Mouse (Mus musculus) bone marrow macrophage, adult 2 months (primary cell): ENCODE measurements at regions not wholly inside any gene's neighbourhood (a gene's known extent, or its start where the extent isn't known, plus 50 kb on each side); places are given as distances from the start of the nearest gene placed in this dataset.

ENCODE experiments used
- CTCF ChIP-seq: IDR thresholded peaks from 2 replicates; pipeline ENCODE4 v1.5.1; 2012; ENCODE audit warnings: low read depth, mild to moderate bottlenecking, low read length, moderate library complexity
- POLR2A ChIP-seq: IDR thresholded peaks from 2 replicates; pipeline ENCODE4 v1.6.1; 2012; ENCODE audit warnings: mild to moderate bottlenecking, low read depth, low read length, borderline replicate concordance

DNA sequence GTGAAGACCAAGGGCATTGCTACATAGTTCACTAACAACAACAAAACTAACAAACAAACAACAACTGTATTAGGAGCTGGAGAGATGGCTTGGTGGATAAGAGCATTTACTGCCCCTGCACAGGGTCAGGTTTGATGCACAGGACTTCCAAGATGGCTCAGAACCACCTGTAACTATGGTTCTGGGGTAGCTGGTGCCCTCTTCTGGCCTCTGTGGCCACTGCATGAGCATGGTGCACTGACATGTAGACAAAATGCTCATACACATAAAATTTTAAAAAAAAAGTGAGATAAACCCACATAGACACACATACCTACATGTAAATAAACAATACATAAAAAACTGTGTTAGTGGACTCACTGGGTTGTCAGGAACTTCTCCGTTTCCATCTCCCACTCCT is 172.5 kb downstream of the Nucb2 start:
- TF ChIP-seq CTCF (no peak), POLR2A (no peak)
